Mouse (Mus musculus): ENCODE results near the gene Kcna7. TPM values are rescaled to one million over a fixed set of nuclear protein-coding genes. Genes with fewer than 3 reads are reported as not detected.

Gene Kcna7
- polyA plus RNA-seq, 1 experiment from 2014 or later: 0.11 TPM

DNA sequence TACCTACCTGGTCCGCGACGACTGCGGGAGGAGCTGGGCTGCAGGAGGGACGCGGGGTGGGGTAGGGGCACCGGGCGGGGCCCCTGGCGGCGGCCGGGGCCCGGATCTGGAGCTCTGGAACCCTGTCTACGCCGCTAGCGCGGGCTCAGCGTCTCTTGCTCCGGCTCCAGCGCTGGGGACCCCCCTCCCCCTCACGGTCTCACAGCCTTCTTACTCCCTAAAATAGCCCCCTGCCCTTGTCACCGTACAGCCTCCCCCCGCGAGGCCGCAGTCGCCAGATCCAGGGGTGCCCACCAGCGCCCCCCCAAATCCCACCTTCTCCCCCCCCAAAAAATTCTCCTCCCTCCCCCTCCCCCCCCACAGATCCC, 38.8 kb upstream of the Kcna7 start, which contains the start of gene Ppfia3:
TSS of gene Ppfia3 (minus strand) at position 368 of the 368 bp plus-strand sequence.
- H3K27me3 ChIP-seq (replicated peaks; ENCODE audit: control insufficient read depth, insufficient read depth, low read length): peaks cover 29% of the 10 kb centered on the region
- peak within 1 kb of the TSS; percentile 74 for H3K9ac ChIP-seq (ENCODE audit: low read depth, low read length)
- peak; percentile 3; the same call in 1 of the 2 replicates for ATAC-seq
- WGBS: 0% methylated on average over 25 of the region's 26 CpGs
- peaks cover 34% of the 10 kb centered on the region for H3K4me1 ChIP-seq (ENCODE audit: control insufficient read depth, insufficient read depth, low read length)
- H3K36me3 ChIP-seq (ENCODE audit: control insufficient read depth, insufficient read depth, low read length): no peaks in the 10 kb centered on the region
- peak within 1 kb of the TSS; percentile 98 for H3K4me2 ChIP-seq (ENCODE audit: low read depth, low read length)
- no peak within 1 kb of the TSS for H3K27ac ChIP-seq (ENCODE audit: low read length)
- H3K9me3 ChIP-seq (ENCODE audit: control insufficient read depth, low read length): no peaks in the 10 kb centered on the region
- peak within 1 kb of the TSS; percentile 67 for H3K4me3 ChIP-seq (ENCODE audit: low read length)

DNA sequence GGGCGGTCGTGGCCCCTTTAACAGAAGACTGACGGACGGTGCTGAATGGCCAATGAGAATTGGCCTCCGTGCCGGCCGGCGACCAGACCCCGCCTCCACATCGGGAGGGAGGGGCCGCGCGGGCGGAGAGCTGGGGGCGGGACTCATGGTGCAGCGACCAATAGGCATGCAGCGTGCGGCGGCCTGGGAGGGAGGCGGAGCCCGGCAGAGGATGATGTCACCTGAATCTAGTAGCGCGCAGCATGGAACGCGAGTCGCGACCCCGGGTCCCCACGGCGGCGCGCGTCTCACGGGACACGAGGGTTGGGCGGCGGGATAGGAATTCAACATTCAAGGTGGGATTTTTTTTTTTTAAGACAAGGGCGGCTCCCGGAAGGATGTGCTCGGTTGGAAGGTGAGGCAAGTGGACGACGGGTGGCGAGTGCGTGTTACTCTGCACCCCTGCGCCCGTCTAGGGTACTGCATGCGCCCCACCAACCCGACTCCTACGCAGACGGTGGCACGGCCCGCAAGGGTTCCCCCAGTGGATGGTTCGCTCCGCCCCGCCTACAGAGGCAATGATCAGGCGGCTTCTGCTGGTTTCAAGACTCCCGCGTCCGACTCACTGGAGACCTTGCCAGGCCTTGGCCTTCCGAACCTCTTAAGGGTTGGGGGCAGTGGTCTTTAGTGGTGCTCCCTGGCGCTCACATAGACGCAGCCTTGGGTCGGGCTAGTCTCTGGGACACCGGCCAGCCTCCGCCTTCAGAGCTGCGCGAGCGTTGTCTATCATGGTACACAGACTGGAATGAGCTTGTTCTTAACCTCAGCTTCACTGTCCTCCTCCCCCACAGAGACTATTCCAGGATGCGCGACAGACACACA, 38.2 kb upstream of the Kcna7 start:
- peak overlapping the region; percentile 67 for H3K4me3 ChIP-seq (ENCODE audit: low read length)
- H3K4me2 ChIP-seq (ENCODE audit: low read depth, low read length): peak overlapping the region; percentile 98
- no peaks in the 10 kb centered on the region for H3K36me3 ChIP-seq (ENCODE audit: control insufficient read depth, insufficient read depth, low read length)
- peak overlapping the region; percentile 74 for H3K9ac ChIP-seq (ENCODE audit: low read depth, low read length)
- peak; percentile 81 for ATAC-seq
- WGBS: under 1% methylated on average over 70 of the region's 70 CpGs
- H3K4me1 ChIP-seq (ENCODE audit: control insufficient read depth, insufficient read depth, low read length): peaks cover 30% of the 10 kb centered on the region
- no peak overlapping the region for H3K27ac ChIP-seq (ENCODE audit: low read length)
- no peaks in the 10 kb centered on the region for H3K9me3 ChIP-seq (ENCODE audit: control insufficient read depth, low read length)
- H3K27me3 ChIP-seq (replicated peaks; ENCODE audit: control insufficient read depth, insufficient read depth, low read length): peaks cover 26% of the 10 kb centered on the region

DNA sequence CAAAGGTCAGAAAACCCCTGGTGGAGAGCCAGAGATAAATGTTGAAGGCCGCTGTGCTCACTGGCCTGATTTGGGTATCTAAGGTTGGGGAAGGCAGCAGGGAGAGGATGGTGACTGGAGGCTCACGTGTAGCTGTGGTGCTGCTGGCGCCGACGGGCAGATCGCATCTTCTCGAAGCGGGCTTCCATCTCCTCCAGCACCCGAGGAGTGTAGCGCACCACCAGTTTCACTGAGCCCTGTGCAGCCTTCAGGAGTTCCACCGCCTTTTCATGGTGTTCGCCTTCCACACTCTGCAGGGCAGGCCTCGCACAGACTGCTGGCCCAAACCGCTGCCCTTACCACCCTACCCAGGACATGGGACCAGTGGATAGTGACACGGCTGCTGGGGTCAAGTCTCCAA, 37.3 kb upstream of the Kcna7 start:
- 0 out of 2 replicates have a peak overlapping the region, but pooled peaks have one; percentile 69 for H3K9ac ChIP-seq (ENCODE audit: low read depth, low read length)
- H3K4me2 ChIP-seq (ENCODE audit: low read depth, low read length): 0 out of 2 replicates have a peak overlapping the region, but pooled peaks have one; percentile 98
- H3K4me1 ChIP-seq (ENCODE audit: control insufficient read depth, insufficient read depth, low read length): peaks cover 27% of the 10 kb centered on the region
- no peak overlapping the region for H3K4me3 ChIP-seq (ENCODE audit: low read length)
- WGBS: 82% methylated on average over 15 of the region's 15 CpGs
- no peak overlapping the region for H3K27ac ChIP-seq (ENCODE audit: low read length)
- peaks cover 26% of the 10 kb centered on the region for H3K27me3 ChIP-seq (replicated peaks; ENCODE audit: control insufficient read depth, insufficient read depth, low read length)
- ATAC-seq: no peak
- peaks cover 3% of the 10 kb centered on the region; the same call in 1 of the 2 replicates for H3K36me3 ChIP-seq (ENCODE audit: control insufficient read depth, insufficient read depth, low read length)
- no peaks in the 10 kb centered on the region for H3K9me3 ChIP-seq (ENCODE audit: control insufficient read depth, low read length)

DNA sequence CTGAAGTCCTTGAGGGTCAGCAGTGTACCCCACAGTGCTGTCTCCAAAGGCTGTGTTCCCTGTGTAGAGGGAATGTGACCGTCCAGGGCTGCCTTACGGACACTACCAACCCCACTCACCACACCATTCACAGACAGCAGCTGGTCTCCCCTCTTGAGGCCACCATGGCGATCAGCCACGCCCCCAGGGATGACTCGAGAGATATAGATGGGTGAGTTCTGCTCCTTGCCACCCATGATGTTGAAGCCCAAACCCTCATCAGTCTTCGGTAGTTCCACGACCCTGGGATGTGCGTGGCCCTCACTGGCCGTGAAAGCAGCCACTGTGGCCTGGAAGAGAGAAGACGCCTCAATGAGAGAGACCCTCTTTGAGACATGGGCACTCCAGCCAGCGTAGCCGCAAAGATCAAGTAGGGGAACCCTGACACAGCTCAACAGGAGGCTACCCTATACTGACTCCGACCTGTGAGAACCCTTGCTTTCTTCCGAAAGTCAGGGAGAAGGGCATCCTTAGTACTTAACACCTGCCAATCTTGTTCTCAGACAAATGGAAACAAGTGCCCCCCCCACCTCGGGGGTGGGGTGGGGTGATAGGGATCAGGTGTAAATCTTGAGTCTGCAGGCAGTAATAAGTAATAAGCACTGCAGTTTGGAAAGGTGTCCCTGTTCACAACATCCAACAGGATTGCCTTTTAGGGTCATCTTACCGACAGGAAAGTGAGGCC, 36.3 kb upstream of the Kcna7 start:
- no peak overlapping the region for H3K27ac ChIP-seq (ENCODE audit: low read length)
- H3K9me3 ChIP-seq (ENCODE audit: control insufficient read depth, low read length): no peaks in the 10 kb centered on the region
- peaks cover 27% of the 10 kb centered on the region for H3K4me1 ChIP-seq (ENCODE audit: control insufficient read depth, insufficient read depth, low read length)
- H3K9ac ChIP-seq (ENCODE audit: low read depth, low read length): no peak overlapping the region
- no peak overlapping the region for H3K4me2 ChIP-seq (ENCODE audit: low read depth, low read length)
- H3K4me3 ChIP-seq (ENCODE audit: low read length): no peak overlapping the region; the same call in 1 of the 2 replicates
- peaks cover 3% of the 10 kb centered on the region; the same call in 1 of the 2 replicates for H3K36me3 ChIP-seq (ENCODE audit: control insufficient read depth, insufficient read depth, low read length)
- H3K27me3 ChIP-seq (replicated peaks; ENCODE audit: control insufficient read depth, insufficient read depth, low read length): peaks cover 26% of the 10 kb centered on the region
- no peak for ATAC-seq
- 76% methylated on average over 16 of the region's 16 CpGs for WGBS

DNA sequence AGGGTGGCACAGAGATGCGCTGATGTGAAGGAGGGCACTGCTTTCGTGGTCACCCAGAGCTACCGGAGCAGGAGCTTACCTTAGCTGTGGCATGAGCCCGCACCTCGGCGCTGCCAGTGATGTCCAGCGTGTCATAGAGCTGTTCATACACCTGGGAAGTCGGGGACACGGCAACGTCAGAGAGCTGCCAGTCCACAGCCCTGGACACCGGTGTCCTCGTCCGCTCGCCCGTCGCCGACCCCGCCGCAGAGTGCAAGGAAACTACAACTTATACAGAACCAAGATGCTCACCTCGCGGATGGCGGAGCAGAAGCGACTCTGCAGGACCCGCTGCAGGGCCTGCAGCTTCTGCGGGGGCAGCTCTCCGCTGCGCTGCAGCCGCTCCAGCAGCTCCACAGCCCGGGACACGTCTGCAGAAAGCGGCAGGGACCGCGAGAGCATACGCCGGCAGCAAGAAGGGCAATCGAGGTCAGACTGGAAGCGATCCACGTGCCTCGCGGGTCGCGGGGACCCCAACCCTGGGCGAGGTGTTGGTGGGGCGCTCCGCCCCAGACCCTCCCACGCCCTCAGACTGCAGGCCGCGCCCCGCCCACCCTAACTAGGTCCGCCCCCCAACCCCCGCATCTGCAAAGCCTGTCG, 35.5 kb upstream of the Kcna7 start:
- Histone ChIP-seq H3K4me2 (ENCODE audit: low read depth, low read length) (peak overlapping the region; percentile 97), H3K9me3 (ENCODE audit: control insufficient read depth, low read length) (no peaks in the 10 kb centered on the region), H3K4me3 (ENCODE audit: low read length) (peak overlapping the region; percentile 62), H3K4me1 (ENCODE audit: control insufficient read depth, insufficient read depth, low read length) (peaks cover 27% of the 10 kb centered on the region), H3K27me3 (replicated peaks; ENCODE audit: control insufficient read depth, insufficient read depth, low read length) (peaks cover 26% of the 10 kb centered on the region), H3K27ac (ENCODE audit: low read length) (no peak overlapping the region), H3K9ac (ENCODE audit: low read depth, low read length) (peak overlapping the region; percentile 65), H3K36me3 (ENCODE audit: control insufficient read depth, insufficient read depth, low read length) (peaks cover 3% of the 10 kb centered on the region; the same call in 1 of the 2 replicates)
- ATAC-seq: peak; percentile 12
- 6% methylated on average over 52 of the region's 52 CpGs for WGBS

DNA sequence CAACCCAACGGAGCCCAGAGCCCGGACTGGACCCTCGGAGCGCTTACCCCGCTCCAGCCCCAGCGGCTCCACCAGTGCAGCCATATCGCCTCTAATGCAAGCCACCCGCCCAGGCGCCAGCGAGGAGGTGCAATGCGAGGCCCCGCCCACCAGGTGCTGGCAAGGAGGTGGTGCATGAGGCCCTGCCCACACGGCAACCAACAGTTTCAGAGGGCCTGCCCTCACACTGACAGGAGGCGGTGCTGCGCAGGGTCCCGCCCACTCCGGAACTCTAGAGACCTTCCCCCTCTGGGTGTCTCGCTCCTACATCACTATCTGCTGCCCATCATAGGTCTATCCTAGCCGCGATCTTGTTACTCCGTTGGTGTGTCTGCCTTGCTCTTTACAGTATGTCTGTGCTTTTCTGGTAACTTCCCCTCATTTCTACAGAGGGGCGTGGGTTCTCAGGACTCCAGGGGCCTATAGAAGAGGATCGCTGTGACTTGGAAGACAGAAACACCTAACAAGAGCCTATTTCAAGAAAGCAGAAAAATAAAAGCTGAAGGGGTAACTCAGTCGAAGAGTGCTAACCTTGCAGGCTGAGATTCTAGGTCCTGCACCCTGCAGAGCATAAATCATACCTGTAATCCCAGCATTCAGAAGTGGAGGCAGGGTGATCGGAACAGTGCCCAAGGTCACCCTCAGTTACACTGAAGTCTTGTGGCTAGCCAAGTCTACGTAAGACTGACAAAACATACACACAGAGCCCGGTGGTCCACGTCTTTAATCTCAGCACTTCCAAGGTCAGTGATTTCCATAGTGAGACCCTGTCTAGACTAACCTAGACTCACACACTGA, 34.8 kb upstream of the Kcna7 start, which contains the start of gene Lin7b:
TSS of gene Lin7b (minus strand) at position 109 of the 837 bp plus-strand sequence.
- peak; percentile 84 for ATAC-seq
- peak within 1 kb of the TSS; percentile 65 for H3K9ac ChIP-seq (ENCODE audit: low read depth, low read length)
- peak within 1 kb of the TSS; percentile 97 for H3K4me2 ChIP-seq (ENCODE audit: low read depth, low read length)
- H3K4me1 ChIP-seq (ENCODE audit: control insufficient read depth, insufficient read depth, low read length): peaks cover 27% of the 10 kb centered on the region
- H3K36me3 ChIP-seq (ENCODE audit: control insufficient read depth, insufficient read depth, low read length): peaks cover 3% of the 10 kb centered on the region; the same call in 1 of the 2 replicates
- peaks cover 20% of the 10 kb centered on the region for H3K27me3 ChIP-seq (replicated peaks; ENCODE audit: control insufficient read depth, insufficient read depth, low read length)
- H3K9me3 ChIP-seq (ENCODE audit: control insufficient read depth, low read length): no peaks in the 10 kb centered on the region
- peak within 1 kb of the TSS; percentile 62 for H3K4me3 ChIP-seq (ENCODE audit: low read length)
- 8% methylated on average over 28 of the region's 28 CpGs for WGBS
- peak within 1 kb of the TSS; percentile 41; the same call in 1 of the 2 replicates for H3K27ac ChIP-seq (ENCODE audit: low read length)

DNA sequence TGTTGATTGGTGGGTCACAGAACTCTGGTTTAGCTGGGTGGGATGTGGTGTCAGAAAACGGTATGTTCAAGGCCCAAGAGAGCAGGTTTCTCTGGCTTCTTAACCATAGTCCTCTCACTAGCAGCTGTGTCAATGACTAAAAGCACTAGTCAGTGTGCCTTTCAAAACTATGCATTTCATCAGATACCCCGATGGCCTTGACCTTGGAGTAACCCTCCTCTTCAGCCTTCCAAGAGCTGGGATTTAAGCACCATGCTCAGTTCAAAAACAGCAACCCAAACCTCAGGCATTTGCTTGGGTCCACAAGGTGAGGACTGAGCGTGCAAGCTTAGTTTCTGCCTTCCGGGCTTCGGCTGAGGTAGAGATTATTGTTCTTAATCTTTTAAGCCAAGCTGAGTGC, 33.1 kb upstream of the Kcna7 start:
- Histone ChIP-seq H3K36me3 (ENCODE audit: control insufficient read depth, insufficient read depth, low read length) (peaks cover 8% of the 10 kb centered on the region), H3K27ac (ENCODE audit: low read length) (no peak overlapping the region), H3K9me3 (ENCODE audit: control insufficient read depth, low read length) (no peaks in the 10 kb centered on the region), H3K27me3 (replicated peaks; ENCODE audit: control insufficient read depth, insufficient read depth, low read length) (peaks cover 17% of the 10 kb centered on the region), H3K4me3 (ENCODE audit: low read length) (no peak overlapping the region), H3K4me1 (ENCODE audit: control insufficient read depth, insufficient read depth, low read length) (peaks cover 19% of the 10 kb centered on the region), H3K4me2 (ENCODE audit: low read depth, low read length) (no peak overlapping the region), H3K9ac (ENCODE audit: low read depth, low read length) (no peak overlapping the region)
- 75% methylated on average over 5 of the region's 5 CpGs for WGBS
- ATAC-seq: no peak

DNA sequence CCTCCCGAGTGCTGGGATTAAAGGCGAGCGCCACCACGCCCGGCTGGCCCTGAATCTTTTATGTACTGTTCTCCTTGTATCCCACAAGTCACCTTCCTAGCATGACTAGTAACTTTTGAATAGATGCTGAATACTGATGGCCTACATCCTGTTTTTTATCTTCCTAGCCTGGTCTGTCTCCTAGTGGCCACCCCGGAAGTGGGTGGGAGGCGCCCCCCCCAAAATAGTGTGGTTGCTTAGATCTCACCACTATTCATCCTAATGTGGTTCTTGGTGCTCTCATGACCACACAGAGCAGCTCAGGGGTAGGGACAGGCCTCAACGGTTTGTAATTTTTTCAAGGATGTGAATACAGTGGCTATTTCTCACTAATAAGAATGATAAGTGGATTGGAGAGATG, 30.8 kb upstream of the Kcna7 start:
- Histone ChIP-seq H3K27me3 (replicated peaks; ENCODE audit: control insufficient read depth, insufficient read depth, low read length) (peaks cover 4% of the 10 kb centered on the region; the same call in 1 of the 2 replicates), H3K36me3 (ENCODE audit: control insufficient read depth, insufficient read depth, low read length) (peaks cover 15% of the 10 kb centered on the region), H3K9me3 (ENCODE audit: control insufficient read depth, low read length) (no peaks in the 10 kb centered on the region), H3K4me1 (ENCODE audit: control insufficient read depth, insufficient read depth, low read length) (peaks cover 9% of the 10 kb centered on the region; the same call in 1 of the 2 replicates), H3K9ac (ENCODE audit: low read depth, low read length) (no peak overlapping the region), H3K4me2 (ENCODE audit: low read depth, low read length) (no peak overlapping the region), H3K4me3 (ENCODE audit: low read length) (no peak overlapping the region), H3K27ac (ENCODE audit: low read length) (no peak overlapping the region)
- 93% methylated on average over 8 of the region's 8 CpGs for WGBS
- no peak for ATAC-seq
